Mouse (Mus musculus) CH12.LX (cell line): ENCODE results near the gene Itgb1bp1. TPM values are rescaled to one million over a fixed set of nuclear protein-coding genes. Genes with fewer than 3 reads are reported as not detected.

Experiments
- DNase-seq: peaks from one replicate; pipeline ENCODE4 v3.0.0-alpha.2; 2013; ENCODE audit errors: extremely low read depth
- H3K27ac ChIP-seq: 2 replicates; pipeline ENCODE4 v1.5.1; 2012; ENCODE audit warnings: low read depth, mild to moderate bottlenecking, control low read depth, moderate library complexity; ENCODE audit not compliant: insufficient read depth
- H3K27me3 ChIP-seq: replicated peaks from 2 replicates; pipeline ENCODE3; 2012; ENCODE audit warnings: inconsistent platforms
- H3K36me3 ChIP-seq, 2 experiments: replicated peaks in 1 of 2; 2 replicates each; pipeline versions ENCODE3 to v1.6.1; 2012; ENCODE audit warnings: inconsistent platforms in 1 of 2, low read length in 1 of 2, mild to moderate bottlenecking in 1 of 2, mixed read lengths in 1 of 2, moderate library complexity in 1 of 2; ENCODE audit not compliant: control insufficient read depth in 1 of 2, insufficient read depth in 1 of 2
- H3K4me1 ChIP-seq, 2 experiments: 2 replicates each; pipeline ENCODE4 v1.6.1; 2012; ENCODE audit warnings: inconsistent platforms in 1 of 2, moderate library complexity in 1 of 2; ENCODE audit not compliant: insufficient read depth in 2 of 2, control insufficient read depth in 1 of 2
- H3K4me2 ChIP-seq: 2 replicates; pipeline ENCODE4 v1.6.1; 2012; ENCODE audit warnings: low read depth, mild to moderate bottlenecking, control low read depth; ENCODE audit not compliant: poor library complexity, insufficient read depth, severe bottlenecking
- H3K4me3 ChIP-seq, 3 experiments: fragments of 150-350 bp in 1 of 3; sonication (generic) in 1 of 3; replicated peaks in 1 of 3; 2 replicates each; pipeline versions ENCODE3 to v1.5.1; 2011 to 2012; ENCODE audit warnings: low read depth in 2 of 3, low read length in 2 of 3, mild to moderate bottlenecking in 2 of 3, moderate library complexity in 2 of 3, control low read depth in 1 of 3, improper control_type of control experiment in 1 of 3, inconsistent platforms in 1 of 3, mixed read lengths in 1 of 3; ENCODE audit not compliant: poor library complexity in 1 of 3
- H3K79me2 ChIP-seq: replicated peaks from 2 replicates; pipeline ENCODE4 v1.6.1; 2012; ENCODE audit warnings: mild to moderate bottlenecking, moderate library complexity; ENCODE audit not compliant: control insufficient read depth, poor library complexity, insufficient read depth, severe bottlenecking; ENCODE audit errors: extremely low read depth
- H3K9ac ChIP-seq: 2 replicates; pipeline ENCODE4 v1.6.1; 2012; ENCODE audit warnings: low read depth, mild to moderate bottlenecking, control low read depth, moderate library complexity; ENCODE audit not compliant: insufficient read depth
- H3K9me3 ChIP-seq: replicated peaks from 2 replicates; pipeline ENCODE3; 2012; ENCODE audit warnings: low read length, inconsistent platforms, mixed read lengths
- CHD2 ChIP-seq: IDR thresholded peaks from 2 replicates; pipeline ENCODE4 v1.6.1; 2011; ENCODE audit warnings: low read length, improper control_type of control experiment
- CTCF ChIP-seq, 2 experiments: IDR thresholded peaks in 1 of 2; conservative IDR thresholded peaks in 1 of 2; 2 replicates each; pipeline ENCODE4 v1.5.1; 2011 to 2012; ENCODE audit warnings: low read depth in 2 of 2, low read length in 2 of 2, improper control_type of control experiment in 1 of 2, inconsistent platforms in 1 of 2, mild to moderate bottlenecking in 1 of 2, moderate library complexity in 1 of 2
- ELF1 ChIP-seq: IDR thresholded peaks from 2 replicates; pipeline ENCODE4 v1.6.1; 2014; ENCODE audit warnings: low read depth, mild to moderate bottlenecking, inconsistent platforms, low read length, improper control_type of control experiment
- ETS1 ChIP-seq: conservative IDR thresholded peaks from 2 replicates; pipeline ENCODE4 v1.6.1; 2012; ENCODE audit warnings: low read depth, mild to moderate bottlenecking, inconsistent platforms, low read length, improper control_type of control experiment, moderate library complexity
- GABPA ChIP-seq: IDR thresholded peaks from 2 replicates; pipeline ENCODE4 v1.6.1; 2012; ENCODE audit warnings: low read depth, low read length, improper control_type of control experiment, inconsistent platforms; ENCODE audit not compliant: insufficient replicate concordance
- IRF4 ChIP-seq: IDR thresholded peaks from 2 replicates; pipeline ENCODE4 v1.6.1; 2014; ENCODE audit warnings: low read depth, mild to moderate bottlenecking, inconsistent platforms, low read length, improper control_type of control experiment
- JUN ChIP-seq: IDR thresholded peaks from 2 replicates; pipeline ENCODE4 v1.6.1; 2011; ENCODE audit warnings: low read depth, mild to moderate bottlenecking, low read length, improper control_type of control experiment, moderate library complexity; ENCODE audit not compliant: insufficient read depth
- JUND ChIP-seq: conservative IDR thresholded peaks from 2 replicates; pipeline ENCODE4 v1.6.1; 2011; ENCODE audit warnings: low read depth, low read length, improper control_type of control experiment
- KAT2A ChIP-seq: IDR thresholded peaks from 2 replicates; pipeline ENCODE4 v1.6.1; 2012; ENCODE audit warnings: low read length, improper control_type of control experiment, inconsistent platforms; ENCODE audit not compliant: insufficient replicate concordance
- MEF2A ChIP-seq: IDR thresholded peaks from 2 replicates; pipeline ENCODE4 v1.6.1; 2014; ENCODE audit warnings: low read depth, mild to moderate bottlenecking, inconsistent platforms, low read length, improper control_type of control experiment, borderline replicate concordance
- MXI1 ChIP-seq: IDR thresholded peaks from 2 replicates; pipeline ENCODE4 v1.6.1; 2011; ENCODE audit warnings: mild to moderate bottlenecking, low read depth, low read length, improper control_type of control experiment
- MYC ChIP-seq: IDR thresholded peaks from 2 replicates; pipeline ENCODE4 v1.6.1; 2011; ENCODE audit warnings: low read depth, mild to moderate bottlenecking, improper control_type of control experiment, low read length
- NELFE ChIP-seq: IDR thresholded peaks from 2 replicates; pipeline ENCODE4 v1.6.1; 2011; ENCODE audit warnings: low read depth, low read length, improper control_type of control experiment
- NRF1 ChIP-seq: IDR thresholded peaks from 2 replicates; pipeline ENCODE4 v1.6.1; 2014; ENCODE audit warnings: low read depth, mild to moderate bottlenecking, inconsistent platforms, low read length, improper control_type of control experiment, moderate library complexity
- PAX5 ChIP-seq: IDR thresholded peaks from 2 replicates; pipeline ENCODE4 v1.6.1; 2012; ENCODE audit warnings: low read length, inconsistent platforms, mixed read lengths
- RAD21 ChIP-seq: IDR thresholded peaks from 2 replicates; pipeline ENCODE4 v1.6.1; 2011; ENCODE audit warnings: low read depth, mild to moderate bottlenecking, low read length, improper control_type of control experiment, moderate library complexity
- SMC3 ChIP-seq: IDR thresholded peaks from 2 replicates; pipeline ENCODE4 v1.6.1; 2011; ENCODE audit warnings: low read depth, low read length, improper control_type of control experiment
- TBP ChIP-seq: conservative IDR thresholded peaks from 2 replicates; pipeline ENCODE4 v1.6.1; 2011; ENCODE audit warnings: low read depth, low read length, improper control_type of control experiment
- TCF12 ChIP-seq: IDR thresholded peaks from 2 replicates; pipeline ENCODE4 v1.6.1; 2014; ENCODE audit warnings: low read depth, mild to moderate bottlenecking, inconsistent platforms, low read length, improper control_type of control experiment
- ZC3H11A ChIP-seq: IDR thresholded peaks from 2 replicates; pipeline ENCODE4 v1.6.1; 2012; ENCODE audit warnings: low read depth, mild to moderate bottlenecking, inconsistent platforms, low read length, improper control_type of control experiment
- ZKSCAN1 ChIP-seq: IDR thresholded peaks from 2 replicates; pipeline ENCODE4 v1.6.1; 2012; ENCODE audit warnings: low read depth, inconsistent platforms, low read length, improper control_type of control experiment, borderline replicate concordance
- ZMIZ1 ChIP-seq: IDR thresholded peaks from 2 replicates; pipeline ENCODE4 v1.6.1; 2012; ENCODE audit warnings: low read depth, mild to moderate bottlenecking, inconsistent platforms, low read length, improper control_type of control experiment
- dilution Hi-C: fragments of 300-500 bp; cut with MboI; formaldehyde crosslinking; loops from 2 replicates; pipeline ENCODE4 v1.14.3; 2020; ENCODE audit warnings: low sequenced_read_pairs; ENCODE audit not compliant: extremely low pct_unique_long_range_greater_than_20kb, extremely low pct_ligation_motif_present
- in situ Hi-C: fragments of 300-500 bp; cut with MboI; formaldehyde crosslinking; loops from 3 replicates; pipeline ENCODE4 v1.14.3; 2019; ENCODE audit warnings: low sequenced_read_pairs, low pct_ligation_motif_present, low pct_unique_long_range_greater_than_20kb, mixed read lengths
- polyA plus RNA-seq: library from polyadenylated mRNA; unstranded; fragments of >175 nt; gene quantifications from 2 replicates; pipeline ENCODE4 v1.2.1, GENCODE M21; 2012; ENCODE audit warnings: low read depth; ENCODE audit not compliant: insufficient read length
- total RNA-seq, 2 experiments: library from RNA; depleted of rRNA; stranded (reverse); fragments of 300-350 nt in 1 of 2; fragments of >200 nt in 1 of 2; gene quantifications; 2 replicates each; pipeline ENCODE4 v1.2.3; 2012 to 2014

The Itgb1bp1 gene
- total and polyA plus RNA-seq, 3 experiments: 37.7 to 77.5 (median 57.9) TPM

- no peaks in the 10 kb centered on the region for H3K27me3 ChIP-seq
- H3K9ac ChIP-seq: no peak overlapping the region
- dilution Hi-C loops: no loop called here
- H3K79me2 ChIP-seq: no peaks in the 10 kb centered on the region
- H3K4me2 ChIP-seq: no peak overlapping the region
- peaks cover 1 to 3% of the 10 kb centered on the region in 2 experiments; a peak in 3 of 4 replicates for H3K4me1 ChIP-seq
- no peaks in the 10 kb centered on the region for H3K9me3 ChIP-seq
- no peak overlapping the region for H3K27ac ChIP-seq
- in situ Hi-C loops: no loop called here
- no peak for DNase-seq
- no peak overlapping the region for H3K4me3 ChIP-seq
- TF ChIP-seq KAT2A (no peak), PAX5 (no peak), ELF1 (no peak), ZC3H11A (no peak), MEF2A (no peak), MXI1 (no peak), TCF12 (no peak), IRF4 (no peak), CHD2 (no peak), NRF1 (no peak), RAD21 (no peak), SMC3 (no peak), MYC (no peak), TBP (no peak), ZKSCAN1 (no peak), ZMIZ1 (no peak)
- TF ChIP-seq, all 38 proteins: peak for 0
- H3K36me3 ChIP-seq: peaks cover 73 to 94% of the 10 kb centered on the region in 2 experiments
Measured at GRCm38 (mm10) chr12:21329661-21330400, 43.7 kb upstream of the Itgb1bp1 start.

GRCm38 (mm10) chr12:21326325-21326724 lies 40.2 kb upstream of the Itgb1bp1 start:
- H3K27me3 ChIP-seq: no peaks in the 10 kb centered on the region
- H3K79me2 ChIP-seq: no peaks in the 10 kb centered on the region
- no peak overlapping the region for H3K27ac ChIP-seq
- dilution Hi-C loops: no loop called here
- no peak for DNase-seq
- peaks cover 75 to 96% of the 10 kb centered on the region in 2 experiments for H3K36me3 ChIP-seq
- H3K4me2 ChIP-seq: no peak overlapping the region
- H3K9ac ChIP-seq: no peak overlapping the region
- H3K9me3 ChIP-seq: no peaks in the 10 kb centered on the region
- H3K4me3 ChIP-seq: no peak overlapping the region
- in situ Hi-C loops: no loop called here
- no peaks in the 10 kb centered on the region for H3K4me1 ChIP-seq
- TF ChIP-seq MYC (no peak), ELF1 (no peak), TCF12 (no peak), ETS1 (no peak), NELFE (no peak), JUN (no peak), SMC3 (no peak), JUND (no peak), CTCF (conservative IDR thresholded peaks at IDR 0.05 in 1 of 2, IDR thresholded peaks at IDR 0.05 in 1 of 2; ENCODE audit: low read depth in 2 of 2, low read length in 2 of 2) (no peak), NRF1 (no peak), ZC3H11A (no peak), GABPA (no peak)
